Mouse (Mus musculus) liver, adult 2 months (tissue): ENCODE results near the gene Pafah2. TPM values are rescaled to one million over a fixed set of nuclear protein-coding genes. Genes with fewer than 3 reads are reported as not detected.

ENCODE experiments used
- DNase-seq: peaks from one replicate; pipeline ENCODE4 v3.0.0-alpha.2; 2011; ENCODE audit warnings: low read depth, low spot score; ENCODE audit errors: extremely low read depth
- H3K27ac ChIP-seq: fragments of 200-500 bp; replicated peaks from 2 replicates; pipeline ENCODE4 v1.5.1; 2012; ENCODE audit warnings: low read depth, mild to moderate bottlenecking, control low read depth, inconsistent platforms, low read length; ENCODE audit not compliant: insufficient read depth
- H3K27me3 ChIP-seq: fragments of 200-500 bp; 2 replicates; pipeline ENCODE4 v1.6.1; 2012; ENCODE audit warnings: mild to moderate bottlenecking, moderate library complexity, low read length, inconsistent platforms; ENCODE audit not compliant: control insufficient read depth, insufficient read depth
- H3K36me3 ChIP-seq: fragments of 200-500 bp; 2 replicates; pipeline ENCODE4 v1.6.1; 2012; ENCODE audit warnings: low read length, inconsistent platforms; ENCODE audit not compliant: control insufficient read depth, insufficient read depth
- H3K4me1 ChIP-seq: fragments of 200-500 bp; 2 replicates; pipeline ENCODE4 v1.6.1; 2011; ENCODE audit warnings: low read length; ENCODE audit not compliant: control insufficient read depth, insufficient read depth
- H3K4me3 ChIP-seq: fragments of 200-500 bp; 2 replicates; pipeline ENCODE4 v1.5.1; 2011; ENCODE audit warnings: low read depth, mild to moderate bottlenecking, control low read depth, low read length, moderate library complexity; ENCODE audit not compliant: insufficient read depth
- H3K79me2 ChIP-seq: fragments of 200-500 bp; 2 replicates; pipeline ENCODE4 v1.6.1; 2012; ENCODE audit warnings: inconsistent platforms, mild to moderate bottlenecking, low read length, moderate library complexity; ENCODE audit not compliant: control insufficient read depth, insufficient read depth
- H3K9ac ChIP-seq: fragments of 200-500 bp; 2 replicates; pipeline ENCODE4 v1.6.1; 2012; ENCODE audit warnings: low read depth, mild to moderate bottlenecking, control low read depth, inconsistent platforms, low read length
- CTCF ChIP-seq: fragments of 200-500 bp; IDR thresholded peaks from 2 replicates; pipeline ENCODE4 v1.5.1; 2011; ENCODE audit warnings: low read depth, low read length, control low read depth
- POLR2A ChIP-seq: fragments of 200-500 bp; IDR thresholded peaks from 2 replicates; pipeline ENCODE4 v1.6.1; 2011; ENCODE audit warnings: low read length, control low read depth; ENCODE audit not compliant: insufficient read depth; ENCODE audit errors: extremely low read depth
- WGBS: fragments of 180-500 bp; shearing (Covaris S2); methylation state at CpG from one replicate; pipeline ENCODE4 v1.1.7; 2018; 5-methylcytosine and 5-hydroxymethylcytosine counted together
- polyA plus RNA-seq: library from polyadenylated mRNA; depleted of rRNA; stranded (reverse); fragments of >200 nt; gene quantifications from 2 replicates; pipeline ENCODE4 v1.2.3, GENCODE M21; 2012
- total RNA-seq: library from RNA; depleted of rRNA; stranded (reverse); fragments of >200 nt; gene quantifications from 2 replicates; pipeline ENCODE4 v1.2.3, GENCODE M21; 2014

Gene Pafah2
- total and polyA plus RNA-seq, 2 experiments = 74.7 to 79.3 TPM

DNA sequence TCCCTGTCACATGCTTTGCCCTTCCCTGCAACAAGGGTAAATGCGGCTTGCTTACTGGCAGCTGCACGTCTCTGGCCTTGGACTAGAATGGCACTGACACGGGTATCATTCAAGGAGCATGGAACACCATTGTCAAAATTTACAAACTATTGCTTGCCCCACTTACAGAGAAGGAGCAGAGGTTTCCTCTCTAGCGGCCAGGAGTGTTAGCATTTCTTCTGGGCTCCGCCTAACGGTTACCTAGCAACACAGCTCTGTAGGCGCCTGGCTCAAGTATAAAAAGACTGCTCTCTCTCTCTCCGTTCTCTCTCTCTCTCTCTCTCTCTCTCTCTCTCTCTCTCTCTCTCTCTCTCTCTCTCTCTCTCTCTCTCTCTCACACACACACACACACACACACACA lies 3.5 kb upstream of the Pafah2 start:
- Histone ChIP-seq H3K4me1 (no peaks in the 10 kb centered on the region), H3K27me3 (no peaks in the 10 kb centered on the region), H3K9ac (no peak overlapping the region), H3K36me3 (no peaks in the 10 kb centered on the region), H3K79me2 (no peaks in the 10 kb centered on the region), H3K4me3 (no peak overlapping the region), H3K27ac (no peak overlapping the region)
- DNase-seq = no peak
- WGBS = 34% methylated on average over 8 of the region's 8 CpGs
- TF ChIP-seq POLR2A (no peak), CTCF (no peak)

DNA sequence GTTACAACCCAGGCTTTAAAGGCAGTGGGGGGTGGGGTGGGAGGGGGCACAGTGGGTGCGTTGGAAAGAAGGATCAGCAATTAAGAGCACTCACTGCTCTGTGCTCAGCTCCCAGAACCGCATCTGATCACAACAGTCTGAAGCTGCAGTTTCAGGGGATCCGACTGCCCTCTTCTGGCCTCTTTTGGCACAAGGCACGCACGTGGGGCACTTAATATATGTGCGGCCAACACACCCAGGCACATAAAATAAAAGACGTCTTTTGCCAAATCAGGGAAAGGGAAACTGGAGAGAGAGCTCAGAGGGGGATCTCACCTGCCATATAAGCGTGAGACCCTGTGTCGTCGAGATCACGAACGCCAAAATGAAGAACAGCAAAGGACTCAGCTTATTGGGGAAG lies 3.1 kb upstream of the Pafah2 start:
- WGBS = 41% methylated on average over 12 of the region's 12 CpGs
- Histone ChIP-seq H3K27ac (no peak overlapping the region), H3K27me3 (no peaks in the 10 kb centered on the region), H3K4me1 (peaks cover 4% of the 10 kb centered on the region; the same call in 1 of the 2 replicates), H3K36me3 (no peaks in the 10 kb centered on the region), H3K9ac (no peak overlapping the region), H3K79me2 (0 out of 2 replicates have a peak, but pooled peaks cover 1% of the 10 kb centered on the region), H3K4me3 (no peak overlapping the region)
- no peak for TF ChIP-seq POLR2A
- TF ChIP-seq CTCF = peak; percentile 14; the same call in 1 of the 2 replicates
- no peak for DNase-seq

DNA sequence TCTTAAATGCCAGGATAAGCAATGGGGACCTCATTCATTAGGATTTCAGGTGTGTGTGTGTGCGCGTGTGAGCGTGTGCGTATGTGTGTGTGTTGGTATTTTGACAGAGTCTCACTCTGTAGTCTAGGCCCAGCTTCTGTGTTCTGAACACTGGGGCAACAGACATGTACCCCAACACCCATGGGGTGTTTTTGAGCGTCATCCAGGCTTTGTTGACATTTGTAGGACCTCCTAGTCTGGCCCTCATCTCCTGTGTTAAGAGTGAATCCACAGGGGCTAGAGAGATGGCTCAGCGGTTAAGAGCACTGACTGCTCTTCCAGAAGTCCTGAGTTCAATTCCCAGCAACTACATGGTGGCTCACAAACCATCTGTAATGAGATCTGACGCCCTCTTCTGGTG lies 978 bp upstream of the Pafah2 start:
- 0 out of 2 replicates have a peak, but pooled peaks cover 3% of the 10 kb centered on the region for H3K79me2 ChIP-seq
- H3K27me3 ChIP-seq = no peaks in the 10 kb centered on the region
- H3K9ac ChIP-seq = no peak overlapping the region
- no peak for TF ChIP-seq POLR2A
- TF ChIP-seq CTCF = no peak
- H3K4me1 ChIP-seq = peaks cover 5% of the 10 kb centered on the region; the same call in 1 of the 2 replicates
- no peaks in the 10 kb centered on the region for H3K36me3 ChIP-seq
- no peak for DNase-seq
- H3K4me3 ChIP-seq = no peak overlapping the region
- 88% methylated on average over 7 of the region's 7 CpGs for WGBS
- H3K27ac ChIP-seq = no peak overlapping the region

DNA sequence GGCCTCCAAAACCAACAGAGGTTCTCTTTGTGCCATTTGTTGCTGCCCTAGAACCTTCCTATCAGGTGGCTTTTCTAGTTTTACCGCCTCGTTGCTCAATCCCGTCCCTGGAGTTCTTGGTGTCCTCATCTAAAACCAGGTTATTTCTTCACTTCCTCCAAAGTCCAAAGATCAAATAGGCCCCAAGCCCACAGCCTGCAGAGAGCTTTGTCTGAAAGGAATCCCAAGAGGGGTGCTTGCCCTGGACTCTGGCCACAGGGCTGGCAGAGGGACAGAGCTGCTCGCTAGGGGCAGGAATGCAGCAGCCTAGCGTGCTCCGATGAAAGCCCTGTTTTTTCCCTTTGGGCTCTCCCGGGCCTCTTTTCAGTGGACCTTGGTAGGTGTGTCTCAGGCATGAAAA lies 1.0 kb downstream of the Pafah2 start:
- 5% methylated on average over 7 of the region's 7 CpGs for WGBS
- Histone ChIP-seq H3K27ac (peak overlapping the region; percentile 66), H3K4me1 (peaks cover 14% of the 10 kb centered on the region), H3K4me3 (peak overlapping the region; percentile 34), H3K27me3 (no peaks in the 10 kb centered on the region), H3K79me2 (0 out of 2 replicates have a peak, but pooled peaks cover 3% of the 10 kb centered on the region), H3K9ac (peak overlapping the region; percentile 13; the same call in 1 of the 2 replicates), H3K36me3 (no peaks in the 10 kb centered on the region)
- TF ChIP-seq CTCF (peak; percentile 12; the same call in 1 of the 2 replicates), POLR2A (0 out of 2 replicates have a peak, but pooled peaks have one; percentile 14)
- DNase-seq = peak; percentile 99

DNA sequence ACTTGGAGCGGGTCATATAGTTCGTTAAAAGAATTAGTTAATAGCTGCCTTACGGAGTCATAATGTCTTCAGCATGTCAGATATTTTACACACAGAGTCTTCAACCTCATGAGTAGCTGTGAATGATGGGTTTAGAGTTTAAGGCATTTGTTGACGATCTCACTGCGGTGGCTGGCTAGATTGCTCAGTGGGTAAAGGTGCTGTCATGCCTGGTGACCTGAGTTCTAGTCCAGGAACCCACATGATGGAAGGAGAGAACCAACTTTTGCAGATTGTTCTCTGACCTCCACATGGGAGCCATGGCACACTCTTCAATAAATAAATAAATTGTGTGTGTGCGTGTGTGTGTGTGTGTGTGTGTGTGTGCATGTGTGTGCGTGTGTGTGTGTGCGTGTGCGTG lies 1.6 kb downstream of the Pafah2 start:
- Histone ChIP-seq H3K79me2 (0 out of 2 replicates have a peak, but pooled peaks cover 3% of the 10 kb centered on the region), H3K4me3 (peak overlapping the region; percentile 34), H3K4me1 (peaks cover 16% of the 10 kb centered on the region), H3K27me3 (no peaks in the 10 kb centered on the region), H3K36me3 (no peaks in the 10 kb centered on the region), H3K27ac (peak overlapping the region; percentile 49), H3K9ac (peak overlapping the region; percentile 24; the same call in 1 of the 2 replicates)
- WGBS = 53% methylated on average over 9 of the region's 9 CpGs
- peak; percentile 52 for DNase-seq
- TF ChIP-seq POLR2A (no peak), CTCF (no peak)

DNA sequence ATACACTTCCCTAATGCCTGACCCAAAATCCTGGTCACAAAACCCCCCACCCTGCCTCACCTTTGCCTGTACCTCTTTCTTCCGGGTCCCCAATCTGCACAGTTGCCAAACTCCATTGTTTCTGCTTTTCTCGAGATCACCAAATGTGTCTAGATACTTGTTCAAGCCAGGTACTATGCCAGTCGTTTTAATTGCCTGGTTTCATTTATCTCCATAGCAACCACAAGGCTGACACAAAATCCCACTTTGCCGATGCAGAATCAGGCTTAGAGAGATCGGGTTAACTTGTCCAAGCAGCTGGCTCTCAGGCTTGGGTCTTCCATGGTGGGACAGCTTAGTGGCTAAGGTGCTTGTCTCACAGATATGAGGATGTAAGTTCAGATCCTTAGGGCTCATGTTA lies 4.1 kb downstream of the Pafah2 start:
- Histone ChIP-seq H3K79me2 (0 out of 2 replicates have a peak, but pooled peaks cover 3% of the 10 kb centered on the region), H3K9ac (no peak overlapping the region), H3K4me3 (no peak overlapping the region), H3K36me3 (peaks cover 5% of the 10 kb centered on the region; the same call in 1 of the 2 replicates), H3K27ac (no peak overlapping the region), H3K27me3 (no peaks in the 10 kb centered on the region), H3K4me1 (peaks cover 18% of the 10 kb centered on the region)
- WGBS = 63% methylated on average over 5 of the region's 5 CpGs
- no peak for DNase-seq
- no peak for TF ChIP-seq CTCF
- TF ChIP-seq POLR2A = no peak
